Mouse (Mus musculus): ENCODE data around the gene Nubp2. TPM values are rescaled to one million over a fixed set of nuclear protein-coding genes. Genes with fewer than 3 reads are reported as not detected.

The Nubp2 gene
- polyA plus RNA-seq, 1 experiment: 38.5 TPM

GRCm38 (mm10) chr17:24878117-24878397 is 8.1 kb downstream of the Nubp2 start:
- H3ac ChIP-seq (ENCODE audit: control insufficient read depth, insufficient read length): no peak overlapping the region
- TF ChIP-seq CEBPB (IDR thresholded peaks at IDR 0.05; ENCODE audit: insufficient read depth, poor library complexity, severe bottlenecking) (no peak), SRF (IDR thresholded peaks at IDR 0.05; ENCODE audit: control insufficient read depth, insufficient read length, low read depth) (no peak), POLR2AphosphoS2 (IDR thresholded peaks at IDR 0.05; ENCODE audit: insufficient read length, low read depth) (no peak), TCF12 (IDR thresholded peaks at IDR 0.05; ENCODE audit: insufficient read depth, poor library complexity, severe bottlenecking) (no peak), E2F4 (IDR thresholded peaks at IDR 0.05; ENCODE audit: insufficient read depth) (no peak), MYOD1 (IDR thresholded peaks at IDR 0.05; ENCODE audit: control insufficient read depth in 1 of 3, insufficient read length in 2 of 3, low read depth in 2 of 3) (no peak), MAX (IDR thresholded peaks at IDR 0.05; ENCODE audit: low read depth) (no peak), POLR2A (IDR thresholded peaks at IDR 0.05; ENCODE audit: insufficient read length, low read depth) (no peak), MYOG (IDR thresholded peaks at IDR 0.05; ENCODE audit: control insufficient read depth in 1 of 3, insufficient read depth in 1 of 3, insufficient read length in 2 of 3, low read depth in 2 of 3) (no peak), TCF3 (IDR thresholded peaks at IDR 0.05; ENCODE audit: insufficient read length, low read depth) (no peak), REST (IDR thresholded peaks at IDR 0.05; ENCODE audit: insufficient read depth, insufficient read length) (no peak), USF1 (IDR thresholded peaks at IDR 0.05; ENCODE audit: low read depth) (no peak)
- H3K27me3 ChIP-seq (ENCODE audit: control insufficient read depth, insufficient read depth, insufficient read length): peaks cover 5% of the 10 kb centered on the region
- H3K79me2 ChIP-seq (ENCODE audit: control insufficient read depth, insufficient read depth): no peaks in the 10 kb centered on the region
- H3K4me2 ChIP-seq (ENCODE audit: low read depth): no peak overlapping the region
- H3K36me3 ChIP-seq (ENCODE audit: control insufficient read depth, insufficient read depth): no peaks in the 10 kb centered on the region
- H3K4me3 ChIP-seq: no peak overlapping the region

GRCm38 (mm10) chr17:24877336-24878116 is 8.6 kb downstream of the Nubp2 start:
- no peaks in the 10 kb centered on the region for H3K36me3 ChIP-seq (ENCODE audit: control insufficient read depth, insufficient read depth)
- H3K79me2 ChIP-seq (ENCODE audit: control insufficient read depth, insufficient read depth): no peaks in the 10 kb centered on the region
- no peak overlapping the region for H3ac ChIP-seq (ENCODE audit: control insufficient read depth, insufficient read length)
- no peak overlapping the region for H3K4me3 ChIP-seq
- H3K4me2 ChIP-seq (ENCODE audit: low read depth): no peak overlapping the region
- peaks cover 5% of the 10 kb centered on the region for H3K27me3 ChIP-seq (ENCODE audit: control insufficient read depth, insufficient read depth, insufficient read length)
- no peak for TF ChIP-seq CEBPB (IDR thresholded peaks at IDR 0.05; ENCODE audit: insufficient read depth, poor library complexity, severe bottlenecking)

- TF ChIP-seq E2F4 (IDR thresholded peaks at IDR 0.05; ENCODE audit: insufficient read depth) (no peak), MAX (IDR thresholded peaks at IDR 0.05; ENCODE audit: low read depth) (no peak), USF1 (IDR thresholded peaks at IDR 0.05; ENCODE audit: low read depth) (no peak), TCF12 (IDR thresholded peaks at IDR 0.05; ENCODE audit: insufficient read depth, poor library complexity, severe bottlenecking) (no peak), MYOG (IDR thresholded peaks at IDR 0.05; ENCODE audit: control insufficient read depth in 1 of 3, insufficient read depth in 1 of 3, insufficient read length in 2 of 3, low read depth in 2 of 3) (no peak), REST (IDR thresholded peaks at IDR 0.05; ENCODE audit: insufficient read depth, insufficient read length) (no peak), MYOD1 (IDR thresholded peaks at IDR 0.05; ENCODE audit: control insufficient read depth in 1 of 3, insufficient read length in 2 of 3, low read depth in 2 of 3) (no peak), POLR2AphosphoS2 (IDR thresholded peaks at IDR 0.05; ENCODE audit: insufficient read length, low read depth) (no peak), SRF (IDR thresholded peaks at IDR 0.05; ENCODE audit: control insufficient read depth, insufficient read length, low read depth) (no peak), CEBPB (IDR thresholded peaks at IDR 0.05; ENCODE audit: insufficient read depth, poor library complexity, severe bottlenecking) (no peak), TCF3 (IDR thresholded peaks at IDR 0.05; ENCODE audit: insufficient read length, low read depth) (no peak)
- Histone ChIP-seq H3K79me2 (ENCODE audit: control insufficient read depth, insufficient read depth) (no peaks in the 10 kb centered on the region), H3ac (ENCODE audit: control insufficient read depth, insufficient read length) (no peak overlapping the region), H3K4me3 (no peak overlapping the region), H3K27me3 (ENCODE audit: control insufficient read depth, insufficient read depth, insufficient read length) (peaks cover 5% of the 10 kb centered on the region), H3K36me3 (ENCODE audit: control insufficient read depth, insufficient read depth) (no peaks in the 10 kb centered on the region), H3K4me2 (ENCODE audit: low read depth) (no peak overlapping the region)
Measured at GRCm38 (mm10) chr17:24874989-24875388, 11.2 kb downstream of the Nubp2 start.

GRCm38 (mm10) chr17:24874405-24874745 is 11.8 kb downstream of the Nubp2 start:
- no peak for TF ChIP-seq POLR2A (IDR thresholded peaks at IDR 0.05; ENCODE audit: insufficient read length, low read depth)
- TF ChIP-seq REST (IDR thresholded peaks at IDR 0.05; ENCODE audit: insufficient read depth, insufficient read length): no peak
- TF ChIP-seq MYOD1 (IDR thresholded peaks at IDR 0.05; ENCODE audit: control insufficient read depth in 1 of 3, insufficient read length in 2 of 3, low read depth in 2 of 3): no peak
- no peak for TF ChIP-seq MAX (IDR thresholded peaks at IDR 0.05; ENCODE audit: low read depth)
- TF ChIP-seq MYOG (IDR thresholded peaks at IDR 0.05; ENCODE audit: control insufficient read depth in 1 of 3, insufficient read depth in 1 of 3, insufficient read length in 2 of 3, low read depth in 2 of 3): no peak
- TF ChIP-seq TCF12 (IDR thresholded peaks at IDR 0.05; ENCODE audit: insufficient read depth, poor library complexity, severe bottlenecking): no peak
- no peak for TF ChIP-seq POLR2AphosphoS2 (IDR thresholded peaks at IDR 0.05; ENCODE audit: insufficient read length, low read depth)
- TF ChIP-seq USF1 (IDR thresholded peaks at IDR 0.05; ENCODE audit: low read depth): no peak
- TF ChIP-seq SRF (IDR thresholded peaks at IDR 0.05; ENCODE audit: control insufficient read depth, insufficient read length, low read depth): no peak
- no peak for TF ChIP-seq E2F4 (IDR thresholded peaks at IDR 0.05; ENCODE audit: insufficient read depth)
- no peak for TF ChIP-seq CEBPB (IDR thresholded peaks at IDR 0.05; ENCODE audit: insufficient read depth, poor library complexity, severe bottlenecking)
- TF ChIP-seq TCF3 (IDR thresholded peaks at IDR 0.05; ENCODE audit: insufficient read length, low read depth): no peak
- H3K79me2 ChIP-seq (ENCODE audit: control insufficient read depth, insufficient read depth): no peaks in the 10 kb centered on the region

More at GRCm38 (mm10) chr17:24874405-24874745, 11.8 kb downstream of the Nubp2 start:
- no peaks in the 10 kb centered on the region for H3K36me3 ChIP-seq (ENCODE audit: control insufficient read depth, insufficient read depth)
- peaks cover 5% of the 10 kb centered on the region for H3K27me3 ChIP-seq (ENCODE audit: control insufficient read depth, insufficient read depth, insufficient read length)
- H3K4me2 ChIP-seq (ENCODE audit: low read depth): no peak overlapping the region
- H3ac ChIP-seq (ENCODE audit: control insufficient read depth, insufficient read length): no peak overlapping the region
- H3K4me3 ChIP-seq: no peak overlapping the region
